In the genomic region with DNA sequence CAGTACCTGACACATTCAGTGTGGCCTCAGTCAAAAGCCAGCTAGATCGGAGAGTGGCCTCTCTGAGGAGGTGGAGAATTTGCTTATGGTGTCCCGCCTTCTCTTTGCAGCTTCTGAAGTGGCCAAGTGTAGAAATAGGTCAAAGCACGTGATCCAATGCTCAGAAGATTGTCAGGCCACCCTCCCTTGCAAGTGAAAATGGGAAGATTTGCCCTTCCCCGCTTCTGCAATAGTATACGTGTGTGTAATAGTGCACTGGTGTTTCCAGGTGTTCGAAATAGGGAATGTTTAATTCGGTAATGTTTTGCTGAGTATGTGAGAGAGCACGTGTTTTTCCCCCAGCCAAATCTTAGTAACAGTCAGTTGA, we compare ENCODE assay signal across 8 mouse cellular contexts. TPM values are rescaled to one million over a fixed set of nuclear protein-coding genes. Genes with fewer than 3 reads are reported as not detected.
DNase-seq lines count a peak whose midpoint lies in the region; ATAC-seq and TF ChIP-seq lines count a peak whose summit lies in the region.

No protein-coding gene starts in this region.

- no peaks in the 10 kb centered on the region for H3K9me3 ChIP-seq in embryonic facial prominence, embryonic 10.5 days
- no peaks in the 10 kb centered on the region for H3K9me3 ChIP-seq in limb, embryonic 10.5 days (replicated peaks)

- H3K79me2 ChIP-seq in liver, adult 2 months (ENCODE audit: control insufficient read depth, insufficient read depth, low read length): peaks cover 36% of the 10 kb centered on the region

- WGBS in liver, adult 2 months: 9% methylated on average over 8 of the region's 8 CpGs
- WGBS in embryonic facial prominence, embryonic 10.5 days: 28% methylated on average over 8 of the region's 8 CpGs
- 28% methylated on average over 8 of the region's 8 CpGs for WGBS in limb, embryonic 10.5 days

- peak overlapping the region; percentile 91 for H3K4me3 ChIP-seq in liver, adult 2 months (ENCODE audit: insufficient read depth, low read depth, low read length)
- peak overlapping the region; percentile 91 for H3K4me3 ChIP-seq in embryonic facial prominence, embryonic 10.5 days
- peak overlapping the region; percentile 99 for H3K4me3 ChIP-seq in limb, embryonic 10.5 days

- peaks cover 18% of the 10 kb centered on the region for H3K4me1 ChIP-seq in liver, adult 2 months (ENCODE audit: control insufficient read depth, insufficient read depth, low read length)
- peaks cover 21% of the 10 kb centered on the region for H3K4me1 ChIP-seq in embryonic facial prominence, embryonic 10.5 days
- peaks cover 24% of the 10 kb centered on the region for H3K4me1 ChIP-seq in limb, embryonic 10.5 days

- H3K27me3 ChIP-seq in liver, adult 2 months (ENCODE audit: control insufficient read depth, insufficient read depth, low read length): no peaks in the 10 kb centered on the region
- H3K27me3 ChIP-seq in embryonic facial prominence, embryonic 10.5 days (replicated peaks; ENCODE audit: low read depth, poor library complexity, severe bottlenecking): peaks cover 9% of the 10 kb centered on the region
- no peaks in the 10 kb centered on the region for H3K27me3 ChIP-seq in limb, embryonic 10.5 days (ENCODE audit: low read depth, poor library complexity, severe bottlenecking)

- peak; percentile 15; the same call in 1 of the 2 replicates for ATAC-seq in monocyte, adult 5-6 weeks (replicated peaks; ENCODE audit: insufficient number of reproducible peaks, low FRiP score, low TSS enrichment, poor library complexity, severe bottlenecking)
- no peak for ATAC-seq in inflammation-experienced regulatory T-cells, adult 6 months

- no peak for TF ChIP-seq CTCF in liver, adult 2 months (IDR thresholded peaks at IDR 0.05; ENCODE audit: low read depth, low read length)

- no peak for TF ChIP-seq POLR2A in liver, adult 2 months (IDR thresholded peaks at IDR 0.05; ENCODE audit: extremely low read depth, insufficient read depth, low read length)

- H3K9ac ChIP-seq in liver, adult 2 months (ENCODE audit: low read depth, low read length): peak overlapping the region; percentile 90

- no peaks in the 10 kb centered on the region for H3K36me3 ChIP-seq in liver, adult 2 months (ENCODE audit: control insufficient read depth, insufficient read depth, low read length)
- no peaks in the 10 kb centered on the region for H3K36me3 ChIP-seq in embryonic facial prominence, embryonic 10.5 days (replicated peaks)
- no peaks in the 10 kb centered on the region for H3K36me3 ChIP-seq in limb, embryonic 10.5 days

- peak overlapping the region; percentile 46 for H3K27ac ChIP-seq in liver, adult 2 months (replicated peaks; ENCODE audit: insufficient read depth, low read depth, low read length)
- H3K27ac ChIP-seq in embryonic facial prominence, embryonic 10.5 days (replicated peaks): peak overlapping the region; percentile 81
- H3K27ac ChIP-seq in limb, embryonic 10.5 days: peak overlapping the region; percentile 88; the same call in 1 of the 2 replicates

- peak; percentile 66 for DNase-seq in liver, adult 2 months (ENCODE audit: extremely low read depth, low read depth, low spot score)
- no peak for DNase-seq in liver
- DNase-seq in embryonic facial prominence, embryonic 10.5 days (ENCODE audit: low spot score): no peak
- DNase-seq in limb, embryonic 10.5 days (ENCODE audit: low spot score): no peak
- DNase-seq in adrenal gland, adult 8-10 months: no peak
- no peak for DNase-seq in layer of hippocampus, adult 18-20 months (ENCODE audit: low spot score in 2 of 2)

RNA-seq across cellular contexts. Expression of a gene that starts 0.8 kb away (rescaled TPM):
- 6.7 and 7.9 TPM in 2 replicates for total RNA-seq in liver, adult 2 months (2014; rRNA removed)
- polyA plus RNA-seq in liver, adult 2 months (2012; rRNA removed): 22.9 and 25.0 TPM in 2 replicates
- 26.2 and 27.3 TPM in 2 replicates for polyA plus RNA-seq in embryonic facial prominence, embryonic 10.5 days (2016; fragmentation: Nextera tagmentation; extraction: Ambion mirVana)
- 30.8 and 32.3 TPM in 2 replicates for polyA plus RNA-seq in limb, embryonic 10.5 days (2016; fragmentation: Nextera tagmentation; extraction: Ambion mirVana)
- total RNA-seq in monocyte, adult 5-6 weeks (2017): 19.3 to 38.3 TPM (median 24.0 TPM) in 3 replicates
- 10 to 100 TPM; 30.9 to 34.8 (median 33.2) TPM for total RNA-seq in adrenal gland, adult 8-10 months (2022)
- polyA plus RNA-seq in inflammation-experienced regulatory T-cells, adult 6 months (2017; shearing (Covaris generic)): 1 to 10 TPM; 5.6 to 7.8 (median 6.3) TPM
- 10 to 100 TPM; 24.4 to 26.1 TPM for total RNA-seq in layer of hippocampus, adult 18-20 months (2021)
